8 mouse cellular contexts compared by ENCODE assay signal in the genomic region with DNA sequence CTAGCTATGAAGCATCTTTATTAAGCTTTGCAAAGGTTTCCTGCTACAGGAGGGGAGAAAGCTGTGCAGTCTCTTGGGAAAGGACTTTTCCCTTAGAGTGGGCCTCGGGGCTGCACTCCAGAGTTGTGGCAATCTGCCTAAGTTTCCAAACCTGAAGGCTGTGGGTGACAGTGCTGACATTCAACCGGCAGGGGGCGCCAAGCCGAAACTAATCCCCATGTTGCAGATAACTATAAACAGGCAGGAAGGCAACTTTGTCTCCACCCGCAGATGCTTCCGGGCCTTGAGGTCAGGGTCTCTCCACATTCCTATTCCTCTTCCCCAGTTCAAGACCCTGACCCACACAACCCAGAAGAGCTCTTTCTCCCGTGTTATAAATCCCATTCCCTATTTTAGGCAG.
DNase-seq lines count a peak whose midpoint lies in the region; ATAC-seq and TF ChIP-seq lines count a peak whose summit lies in the region.

No protein-coding gene starts in this region.

- H3K4me3 ChIP-seq in lung, adult 2 months (replicated peaks; ENCODE audit: extremely low read depth, low read depth, low read length) = no peak overlapping the region

- peak; percentile 66 for TF ChIP-seq CTCF in lung, adult 2 months (IDR thresholded peaks at IDR 0.05; ENCODE audit: insufficient read depth, low read length)

- TF ChIP-seq POLR2A in lung, adult 2 months (IDR thresholded peaks at IDR 0.05; ENCODE audit: borderline replicate concordance, extremely low read depth, low read depth, low read length) = no peak

- H3K4me1 ChIP-seq in lung, adult 2 months (ENCODE audit: control insufficient read depth, insufficient read depth, low read length) = no peaks in the 10 kb centered on the region

- 28% methylated on average over 7 of the region's 7 CpGs for WGBS in lung, adult 2 months

- no peak for ATAC-seq in cerebellum, adult (ENCODE audit: insufficient number of reproducible peaks, low FRiP score, low TSS enrichment)
- peak; percentile 52 for ATAC-seq in granulocyte monocyte progenitor cell, adult 5-6 weeks (replicated peaks; ENCODE audit: poor library complexity, severe bottlenecking)

- DNase-seq in cerebellum, adult 11 months = peak; percentile 59
- peak; percentile 21 for DNase-seq in ovary, postnatal 14 days (ENCODE audit: low spot score)
- DNase-seq in ovary, adult 18-20 months (ENCODE audit: low spot score) = no peak
- DNase-seq in cerebellum, adult 8-10 months = peak; percentile 61
- DNase-seq in lung, adult 2 months = peak; percentile 47
- peak; percentile 47 to 82 for DNase-seq in spleen, postnatal 10 days (ENCODE audit: low spot score in 2 of 2)
